Mouse (Mus musculus) CH12.LX (cell line): Measurements from ENCODE around the gene Nanog. TPM values are rescaled to one million over a fixed set of nuclear protein-coding genes. Genes with fewer than 3 reads are reported as not detected.

Source experiments
- DNase-seq: peaks from one replicate; pipeline ENCODE4 v3.0.0-alpha.2; 2013; ENCODE audit errors: extremely low read depth
- H3K27ac ChIP-seq: 2 replicates; pipeline ENCODE4 v1.5.1; 2012; ENCODE audit warnings: low read depth, mild to moderate bottlenecking, control low read depth, moderate library complexity; ENCODE audit not compliant: insufficient read depth
- H3K27me3 ChIP-seq: replicated peaks from 2 replicates; pipeline ENCODE3; 2012; ENCODE audit warnings: inconsistent platforms
- H3K36me3 ChIP-seq, 2 experiments: replicated peaks in 1 of 2; 2 replicates each; pipeline versions ENCODE3 to v1.6.1; 2012; ENCODE audit warnings: inconsistent platforms in 1 of 2, low read length in 1 of 2, mild to moderate bottlenecking in 1 of 2, mixed read lengths in 1 of 2, moderate library complexity in 1 of 2; ENCODE audit not compliant: control insufficient read depth in 1 of 2, insufficient read depth in 1 of 2
- H3K4me1 ChIP-seq, 2 experiments: 2 replicates each; pipeline ENCODE4 v1.6.1; 2012; ENCODE audit warnings: inconsistent platforms in 1 of 2, moderate library complexity in 1 of 2; ENCODE audit not compliant: insufficient read depth in 2 of 2, control insufficient read depth in 1 of 2
- H3K4me2 ChIP-seq: 2 replicates; pipeline ENCODE4 v1.6.1; 2012; ENCODE audit warnings: low read depth, mild to moderate bottlenecking, control low read depth; ENCODE audit not compliant: poor library complexity, insufficient read depth, severe bottlenecking
- H3K4me3 ChIP-seq, 3 experiments: fragments of 150-350 bp in 1 of 3; sonication (generic) in 1 of 3; replicated peaks in 1 of 3; 2 replicates each; pipeline versions ENCODE3 to v1.5.1; 2011 to 2012; ENCODE audit warnings: low read depth in 2 of 3, low read length in 2 of 3, mild to moderate bottlenecking in 2 of 3, moderate library complexity in 2 of 3, control low read depth in 1 of 3, improper control_type of control experiment in 1 of 3, inconsistent platforms in 1 of 3, mixed read lengths in 1 of 3; ENCODE audit not compliant: poor library complexity in 1 of 3
- H3K79me2 ChIP-seq: replicated peaks from 2 replicates; pipeline ENCODE4 v1.6.1; 2012; ENCODE audit warnings: mild to moderate bottlenecking, moderate library complexity; ENCODE audit not compliant: control insufficient read depth, poor library complexity, insufficient read depth, severe bottlenecking; ENCODE audit errors: extremely low read depth
- H3K9ac ChIP-seq: 2 replicates; pipeline ENCODE4 v1.6.1; 2012; ENCODE audit warnings: low read depth, mild to moderate bottlenecking, control low read depth, moderate library complexity; ENCODE audit not compliant: insufficient read depth
- H3K9me3 ChIP-seq: replicated peaks from 2 replicates; pipeline ENCODE3; 2012; ENCODE audit warnings: low read length, inconsistent platforms, mixed read lengths
- CTCF ChIP-seq, 2 experiments: IDR thresholded peaks in 1 of 2; conservative IDR thresholded peaks in 1 of 2; 2 replicates each; pipeline ENCODE4 v1.5.1; 2011 to 2012; ENCODE audit warnings: low read depth in 2 of 2, low read length in 2 of 2, improper control_type of control experiment in 1 of 2, inconsistent platforms in 1 of 2, mild to moderate bottlenecking in 1 of 2, moderate library complexity in 1 of 2
- E2F4 ChIP-seq: IDR thresholded peaks from 2 replicates; pipeline ENCODE4 v1.6.1; 2011; ENCODE audit warnings: low read depth, low read length, improper control_type of control experiment; ENCODE audit not compliant: insufficient replicate concordance
- EP300 ChIP-seq: IDR thresholded peaks from 2 replicates; pipeline ENCODE4 v1.6.1; 2011; ENCODE audit warnings: low read length, improper control_type of control experiment
- GABPA ChIP-seq: IDR thresholded peaks from 2 replicates; pipeline ENCODE4 v1.6.1; 2012; ENCODE audit warnings: low read depth, low read length, improper control_type of control experiment, inconsistent platforms; ENCODE audit not compliant: insufficient replicate concordance
- IRF4 ChIP-seq: IDR thresholded peaks from 2 replicates; pipeline ENCODE4 v1.6.1; 2014; ENCODE audit warnings: low read depth, mild to moderate bottlenecking, inconsistent platforms, low read length, improper control_type of control experiment
- JUND ChIP-seq: conservative IDR thresholded peaks from 2 replicates; pipeline ENCODE4 v1.6.1; 2011; ENCODE audit warnings: low read depth, low read length, improper control_type of control experiment
- KAT2A ChIP-seq: IDR thresholded peaks from 2 replicates; pipeline ENCODE4 v1.6.1; 2012; ENCODE audit warnings: low read length, improper control_type of control experiment, inconsistent platforms; ENCODE audit not compliant: insufficient replicate concordance
- MAX ChIP-seq: IDR thresholded peaks from 2 replicates; pipeline ENCODE4 v1.6.1; 2011; ENCODE audit warnings: low read length, improper control_type of control experiment
- MAZ ChIP-seq: IDR thresholded peaks from 2 replicates; pipeline ENCODE4 v1.6.1; 2012; ENCODE audit warnings: low read depth, mild to moderate bottlenecking, inconsistent platforms, low read length, improper control_type of control experiment, moderate library complexity
- MEF2A ChIP-seq: IDR thresholded peaks from 2 replicates; pipeline ENCODE4 v1.6.1; 2014; ENCODE audit warnings: low read depth, mild to moderate bottlenecking, inconsistent platforms, low read length, improper control_type of control experiment, borderline replicate concordance
- MXI1 ChIP-seq: IDR thresholded peaks from 2 replicates; pipeline ENCODE4 v1.6.1; 2011; ENCODE audit warnings: mild to moderate bottlenecking, low read depth, low read length, improper control_type of control experiment
- MYC ChIP-seq: IDR thresholded peaks from 2 replicates; pipeline ENCODE4 v1.6.1; 2011; ENCODE audit warnings: low read depth, mild to moderate bottlenecking, improper control_type of control experiment, low read length
- NELFE ChIP-seq: IDR thresholded peaks from 2 replicates; pipeline ENCODE4 v1.6.1; 2011; ENCODE audit warnings: low read depth, low read length, improper control_type of control experiment
- POLR2A ChIP-seq: IDR thresholded peaks from 2 replicates; pipeline ENCODE4 v1.6.1; 2011; ENCODE audit warnings: low read depth, mild to moderate bottlenecking, improper control_type of control experiment, low read length
- POLR2AphosphoS2 ChIP-seq: IDR thresholded peaks from 2 replicates; pipeline ENCODE4 v1.6.1; 2011; ENCODE audit warnings: low read depth, low read length, improper control_type of control experiment
- RAD21 ChIP-seq: IDR thresholded peaks from 2 replicates; pipeline ENCODE4 v1.6.1; 2011; ENCODE audit warnings: low read depth, mild to moderate bottlenecking, low read length, improper control_type of control experiment, moderate library complexity
- RCOR1 ChIP-seq: conservative IDR thresholded peaks from 2 replicates; pipeline ENCODE4 v1.6.1; 2012; ENCODE audit warnings: low read depth, mild to moderate bottlenecking, inconsistent platforms, low read length, improper control_type of control experiment
- SIN3A ChIP-seq: IDR thresholded peaks from 2 replicates; pipeline ENCODE4 v1.6.1; 2012; ENCODE audit warnings: low read length, improper control_type of control experiment, inconsistent platforms
- SMC3 ChIP-seq: IDR thresholded peaks from 2 replicates; pipeline ENCODE4 v1.6.1; 2011; ENCODE audit warnings: low read depth, low read length, improper control_type of control experiment
- TBP ChIP-seq: conservative IDR thresholded peaks from 2 replicates; pipeline ENCODE4 v1.6.1; 2011; ENCODE audit warnings: low read depth, low read length, improper control_type of control experiment
- TCF12 ChIP-seq: IDR thresholded peaks from 2 replicates; pipeline ENCODE4 v1.6.1; 2014; ENCODE audit warnings: low read depth, mild to moderate bottlenecking, inconsistent platforms, low read length, improper control_type of control experiment
- UBTF ChIP-seq: IDR thresholded peaks from 2 replicates; pipeline ENCODE4 v1.6.1; 2012; ENCODE audit warnings: low read depth, mild to moderate bottlenecking, inconsistent platforms, low read length, improper control_type of control experiment, moderate library complexity
- USF2 ChIP-seq: conservative IDR thresholded peaks from 2 replicates; pipeline ENCODE4 v1.6.1; 2011; ENCODE audit warnings: low read depth, low read length, improper control_type of control experiment
- ZMIZ1 ChIP-seq: IDR thresholded peaks from 2 replicates; pipeline ENCODE4 v1.6.1; 2012; ENCODE audit warnings: low read depth, mild to moderate bottlenecking, inconsistent platforms, low read length, improper control_type of control experiment
- ZNF384 ChIP-seq: IDR thresholded peaks from 2 replicates; pipeline ENCODE4 v1.6.1; 2012; ENCODE audit warnings: low read depth, low read length, improper control_type of control experiment, inconsistent platforms
- dilution Hi-C: fragments of 300-500 bp; cut with MboI; formaldehyde crosslinking; loops from 2 replicates; pipeline ENCODE4 v1.14.3; 2020; ENCODE audit warnings: low sequenced_read_pairs; ENCODE audit not compliant: extremely low pct_unique_long_range_greater_than_20kb, extremely low pct_ligation_motif_present
- in situ Hi-C: fragments of 300-500 bp; cut with MboI; formaldehyde crosslinking; loops from 3 replicates; pipeline ENCODE4 v1.14.3; 2019; ENCODE audit warnings: low sequenced_read_pairs, low pct_ligation_motif_present, low pct_unique_long_range_greater_than_20kb, mixed read lengths
- polyA plus RNA-seq: library from polyadenylated mRNA; unstranded; fragments of >175 nt; gene quantifications from 2 replicates; pipeline ENCODE4 v1.2.1, GENCODE M21; 2012; ENCODE audit warnings: low read depth; ENCODE audit not compliant: insufficient read length
- total RNA-seq, 2 experiments: library from RNA; depleted of rRNA; stranded (reverse); fragments of 300-350 nt in 1 of 2; fragments of >200 nt in 1 of 2; gene quantifications; 2 replicates each; pipeline ENCODE4 v1.2.3; 2012 to 2014

Nanog gene
- total and polyA plus RNA-seq, 3 experiments = 0.27 TPM; not detected in 2

DNA sequence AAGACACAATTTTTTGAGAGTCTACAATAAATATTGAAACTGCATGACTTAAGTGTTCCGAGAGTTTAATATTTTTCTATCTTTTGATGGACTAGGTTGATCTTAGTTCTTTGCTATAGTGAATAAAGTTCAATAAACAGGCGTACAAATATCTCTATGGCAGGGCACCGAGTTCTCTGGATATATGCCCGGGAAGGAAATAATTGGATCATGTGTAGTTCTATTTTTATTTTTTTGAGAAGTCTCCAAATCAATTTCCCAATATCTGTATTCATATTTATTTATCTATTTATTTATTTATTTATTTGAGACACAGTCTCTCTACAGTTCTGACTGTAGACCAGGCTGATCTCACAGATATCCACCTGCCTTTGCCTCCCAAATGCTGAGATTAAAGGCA lies 36.4 kb upstream of the Nanog start:
- no peak for DNase-seq
- Histone ChIP-seq H3K4me1 (0 out of 4 replicates have a peak, but pooled peaks cover 0 to 4% of the 10 kb centered on the region in 2 experiments), H3K36me3 (no peaks in the 10 kb centered on the region), H3K79me2 (no peaks in the 10 kb centered on the region), H3K4me2 (no peak overlapping the region), H3K27me3 (no peaks in the 10 kb centered on the region), H3K9me3 (no peaks in the 10 kb centered on the region), H3K27ac (no peak overlapping the region), H3K9ac (no peak overlapping the region), H3K4me3 (no peak overlapping the region)
- in situ Hi-C loops (loop anchor here (10.0 to 25.0 kb wide), 2 partner anchors 54 to 116 kb away; no protein-coding TSS in a partner anchor), dilution Hi-C loops (no loop called here)
- TF ChIP-seq EP300 (no peak), ZNF384 (no peak), GABPA (no peak), SIN3A (no peak), E2F4 (no peak), MAZ (no peak), IRF4 (no peak), TCF12 (no peak), SMC3 (no peak), USF2 (no peak), KAT2A (no peak), NELFE (no peak), RAD21 (no peak), MEF2A (no peak), TBP (no peak), MAX (no peak), ZMIZ1 (no peak), UBTF (no peak), RCOR1 (no peak), POLR2AphosphoS2 (no peak)

DNA sequence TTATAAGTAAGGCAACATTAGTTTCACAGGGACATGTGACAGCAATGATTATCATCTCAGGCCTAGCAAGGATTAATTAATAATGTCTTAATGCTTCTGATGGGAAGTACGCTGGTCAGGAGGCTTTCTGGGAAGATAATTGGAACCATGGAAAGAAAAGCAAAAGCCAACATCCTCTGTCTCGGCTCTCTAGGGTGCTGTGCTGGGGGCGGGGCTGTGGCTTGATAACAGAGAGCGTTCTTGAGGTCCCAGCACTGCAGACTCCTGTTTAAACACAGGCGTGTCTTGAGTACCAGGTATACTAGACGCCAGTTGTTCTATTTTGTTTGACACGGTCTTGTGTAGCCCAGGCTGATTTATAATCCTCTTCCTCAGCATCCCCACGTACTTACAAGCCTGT lies 34.5 kb upstream of the Nanog start:
- in situ Hi-C loops = loop anchor here (10.0 to 25.0 kb wide), 2 partner anchors 52 to 115 kb away; no protein-coding TSS in a partner anchor
- no peaks in the 10 kb centered on the region for H3K27me3 ChIP-seq

More for the DNA sequence above, 34.5 kb upstream of the Nanog start:
- no peaks in the 10 kb centered on the region for H3K36me3 ChIP-seq
- 0 out of 4 replicates have a peak, but pooled peaks cover 0 to 4% of the 10 kb centered on the region in 2 experiments for H3K4me1 ChIP-seq
- DNase-seq = no peak
- no peaks in the 10 kb centered on the region for H3K9me3 ChIP-seq
- no peak overlapping the region for H3K4me2 ChIP-seq
- H3K9ac ChIP-seq = no peak overlapping the region
- no peak overlapping the region for H3K27ac ChIP-seq
- TF ChIP-seq POLR2A (no peak), POLR2AphosphoS2 (no peak), MYC (no peak), KAT2A (no peak), RAD21 (no peak), E2F4 (no peak), JUND (no peak), MXI1 (no peak), CTCF (conservative IDR thresholded peaks at IDR 0.05 in 1 of 2, IDR thresholded peaks at IDR 0.05 in 1 of 2; ENCODE audit: low read depth in 2 of 2, low read length in 2 of 2) (no peak), TBP (no peak), SIN3A (no peak), IRF4 (no peak), EP300 (no peak)
- dilution Hi-C loops = no loop called here
- no peak overlapping the region for H3K4me3 ChIP-seq
- no peaks in the 10 kb centered on the region for H3K79me2 ChIP-seq
